Mouse (Mus musculus) effector memory CD4-positive, alpha-beta T cell, adult 5 months (primary cell): Measurements from ENCODE around the gene Tlx1. TPM values are rescaled to one million over a fixed set of nuclear protein-coding genes. Genes with fewer than 3 reads are reported as not detected.

Experiments
- polyA plus RNA-seq: library from polyadenylated mRNA; unstranded; fragments of 100-300 nt; shearing (Covaris generic); gene quantifications from one replicate; pipeline ENCODE4 v1.2.1, GENCODE M21; 2017

Tlx1 gene
- polyA plus RNA-seq, result not detected

GRCm38 (mm10) chr19:45150490-45151181 lies at the start of gene Tlx1:
Gene Tlx1, plus strand, starts transcription at chr19:45150680.

Other genes starting within 250 kb of the Tlx1 start
- 34.3 TPM for gene Slf2, start 219.5 kb upstream of the Tlx1 start, polyA plus RNA-seq
- gene Sema4g, start 161.6 kb upstream of the Tlx1 start, polyA plus RNA-seq, result not detected
- gene Twnk, start 145.0 kb upstream of the Tlx1 start, polyA plus RNA-seq, result 7.0 TPM
- gene Mrpl43, start 144.2 kb upstream of the Tlx1 start, polyA plus RNA-seq, result 31.6 TPM
- gene Lzts2, start 136.3 kb upstream of the Tlx1 start, polyA plus RNA-seq, result 3.9 TPM
- not detected for gene Pdzd7, start 105.0 kb upstream of the Tlx1 start, polyA plus RNA-seq
- gene Sfxn3, start 103.2 kb upstream of the Tlx1 start, polyA plus RNA-seq, result 52.3 TPM
- 0.36 TPM for gene Kazald1, start 75.4 kb upstream of the Tlx1 start, polyA plus RNA-seq
- gene Lbx1, start 85.1 kb downstream of the Tlx1 start, polyA plus RNA-seq, result not detected
- gene Btrc, start 213.1 kb downstream of the Tlx1 start, polyA plus RNA-seq, result 22.5 TPM